Mouse (Mus musculus) kidney, adult 2 months (tissue): ENCODE data around the gene Tmem236.

Experiments used
- CTCF ChIP-seq: fragments of 200-500 bp; conservative IDR thresholded peaks from 2 replicates; pipeline ENCODE4 v1.5.1; 2011; ENCODE audit warnings: low read depth, mild to moderate bottlenecking, control low read depth, low read length, moderate library complexity, mixed read lengths; ENCODE audit not compliant: insufficient read depth, insufficient read length
- POLR2A ChIP-seq: fragments of 200-500 bp; IDR thresholded peaks from one replicate; pipeline ENCODE4 v1.6.1; 2011; ENCODE audit warnings: low read depth, low read length, control low read depth

- no peak for TF ChIP-seq CTCF
- no peak for TF ChIP-seq POLR2A
Measured at GRCm38 (mm10) chr2:14126387-14126786, 47.9 kb upstream of the Tmem236 start.
